Mouse (Mus musculus): ENCODE measurements at regions not wholly inside any gene's neighbourhood (a gene's known extent, or its start where the extent isn't known, plus 50 kb on each side); places are given as distances from the start of the nearest gene placed in this dataset.

GRCm38 (mm10) chrX:58244544-58244943 lies 222.0 kb downstream of the Zic3 start:
- no peak for TF ChIP-seq CTCF (IDR thresholded peaks at IDR 0.05)
- ATAC-seq, result no peak

GRCm38 (mm10) chrX:58256043-58256442 lies 233.5 kb downstream of the Zic3 start:
- POLR2A ChIA-PET, result no interaction called here
- no peak for ATAC-seq
- CTCF ChIA-PET, result no interaction called here
- peaks cover 10% of the 10 kb centered on the region for H3K27me3 ChIP-seq
- in situ Hi-C loops (cut with MboI; ENCODE audit: low pct_unique_long_range_greater_than_20kb), result no loop called here
- TF ChIP-seq CTCF (IDR thresholded peaks at IDR 0.05), result no peak
- DNase-seq (ENCODE audit: low read depth, low spot score), result no peak

More at GRCm38 (mm10) chrX:58244544-58244943, 222.0 kb downstream of the Zic3 start:
- in situ Hi-C loops (cut with MboI; ENCODE audit: low pct_unique_long_range_greater_than_20kb), result no loop called here
- CTCF ChIA-PET, result no interaction called here
- H3K27me3 ChIP-seq, result peaks cover 21% of the 10 kb centered on the region
- POLR2A ChIA-PET, result no interaction called here
- DNase-seq (ENCODE audit: low read depth, low spot score), result no peak

GRCm38 (mm10) chrX:58282903-58283302 lies 260.4 kb downstream of the Zic3 start:
- in situ Hi-C loops (cut with MboI; ENCODE audit: low pct_unique_long_range_greater_than_20kb), result no loop called here
- CTCF ChIA-PET, result interaction anchor here (1.0 kb wide), 1 partner anchor 10 kb away, joined by 3 read pairs; no protein-coding TSS in a partner anchor
- ATAC-seq (no peak), DNase-seq (ENCODE audit: low read depth, low spot score) (no peak)
- peaks cover 40% of the 10 kb centered on the region for H3K27me3 ChIP-seq
- POLR2A ChIA-PET, result no interaction called here
- no peak for TF ChIP-seq CTCF (IDR thresholded peaks at IDR 0.05)

GRCm38 (mm10) chrX:58322832-58323231 lies 300.3 kb downstream of the Zic3 start:
- in situ Hi-C loops (cut with MboI; ENCODE audit: low pct_unique_long_range_greater_than_20kb), result no loop called here
- TF ChIP-seq CTCF (IDR thresholded peaks at IDR 0.05), result no peak
- ATAC-seq, result no peak
- no peak for DNase-seq (ENCODE audit: low read depth, low spot score)
- ChIA-PET POLR2A (no interaction called here), CTCF (no interaction called here)
- H3K27me3 ChIP-seq, result peaks cover 33% of the 10 kb centered on the region

GRCm38 (mm10) chrX:58351606-58352005 lies 329.1 kb downstream of the Zic3 start:
- in situ Hi-C loops (cut with MboI; ENCODE audit: low pct_unique_long_range_greater_than_20kb), result no loop called here
- POLR2A ChIA-PET, result no interaction called here
- peaks cover 9% of the 10 kb centered on the region for H3K27me3 ChIP-seq
- no peak for ATAC-seq
- no peak for DNase-seq (ENCODE audit: low read depth, low spot score)
- CTCF ChIA-PET, result interaction anchor here (1.2 kb wide), 1 partner anchor 19 kb away, joined by 4 read pairs; no protein-coding TSS in a partner anchor
- TF ChIP-seq CTCF (IDR thresholded peaks at IDR 0.05), result no peak

- in situ Hi-C loops (cut with MboI; ENCODE audit: low pct_unique_long_range_greater_than_20kb), result no loop called here
- H3K27me3 ChIP-seq, result peaks cover 37% of the 10 kb centered on the region
- ATAC-seq, result no peak
- DNase-seq (ENCODE audit: low read depth, low spot score), result no peak
- ChIA-PET POLR2A (no interaction called here), CTCF (no interaction called here)
- no peak for TF ChIP-seq CTCF (IDR thresholded peaks at IDR 0.05)
These were observed 355.4 kb downstream of the Zic3 start for GRCm38 (mm10) chrX:58377926-58378325.
